Mouse (Mus musculus): ENCODE measurements around the gene Lrtm2. TPM values are rescaled to one million over a fixed set of nuclear protein-coding genes. Genes with fewer than 3 reads are reported as not detected.

Lrtm2 gene
- polyA plus RNA-seq, 1 experiment = 38.5 TPM

GRCm38 (mm10) chr6:119347813-119348212 is 17.2 kb upstream of the Lrtm2 start:
- no peaks in the 10 kb centered on the region for H3K27me3 ChIP-seq (ENCODE audit: control insufficient read depth, insufficient read depth, low read length)
- no peak overlapping the region for H3K4me3 ChIP-seq (replicated peaks; ENCODE audit: insufficient read depth, low read depth, low read length)
- no peak for DNase-seq
- peaks cover 13% of the 10 kb centered on the region for H3K4me1 ChIP-seq (ENCODE audit: control insufficient read depth, insufficient read depth, low read length)
- H3K27ac ChIP-seq (ENCODE audit: insufficient read depth, low read length) = no peak overlapping the region
- TF ChIP-seq CTCF (IDR thresholded peaks at IDR 0.05; ENCODE audit: borderline replicate concordance, insufficient read depth, low read depth, low read length) (no peak), POLR2A (IDR thresholded peaks at IDR 0.05; ENCODE audit: borderline replicate concordance, insufficient read depth, low read length) (no peak)
- WGBS = 81% methylated on average over 5 of the region's 5 CpGs

- H3K4me3 ChIP-seq (replicated peaks; ENCODE audit: insufficient read depth, low read depth, low read length) = no peak overlapping the region
- TF ChIP-seq CTCF (IDR thresholded peaks at IDR 0.05; ENCODE audit: borderline replicate concordance, insufficient read depth, low read depth, low read length) (no peak), POLR2A (IDR thresholded peaks at IDR 0.05; ENCODE audit: borderline replicate concordance, insufficient read depth, low read length) (no peak)
- 13% methylated on average over 10 of the region's 10 CpGs for WGBS
- peak; percentile 47 to 72 for DNase-seq
- H3K4me1 ChIP-seq (ENCODE audit: control insufficient read depth, insufficient read depth, low read length) = peaks cover 14% of the 10 kb centered on the region
- H3K27ac ChIP-seq (ENCODE audit: insufficient read depth, low read length) = no peak overlapping the region
- no peaks in the 10 kb centered on the region for H3K27me3 ChIP-seq (ENCODE audit: control insufficient read depth, insufficient read depth, low read length)
Observed at GRCm38 (mm10) chr6:119346257-119346656, 15.7 kb upstream of the Lrtm2 start.

- TF ChIP-seq POLR2A (IDR thresholded peaks at IDR 0.05; ENCODE audit: borderline replicate concordance, insufficient read depth, low read length) = no peak
- no peak for TF ChIP-seq CTCF (IDR thresholded peaks at IDR 0.05; ENCODE audit: borderline replicate concordance, insufficient read depth, low read depth, low read length)
- Histone ChIP-seq H3K4me1 (ENCODE audit: control insufficient read depth, insufficient read depth, low read length) (peaks cover 11% of the 10 kb centered on the region), H3K27me3 (ENCODE audit: control insufficient read depth, insufficient read depth, low read length) (no peaks in the 10 kb centered on the region), H3K4me3 (replicated peaks; ENCODE audit: insufficient read depth, low read depth, low read length) (no peak overlapping the region), H3K27ac (ENCODE audit: insufficient read depth, low read length) (no peak overlapping the region)
- peak in 1 of 2 experiments; percentile 65 for DNase-seq
Observed at GRCm38 (mm10) chr6:119341409-119341808, 10.8 kb upstream of the Lrtm2 start.

GRCm38 (mm10) chr6:119338121-119338912 is 7.8 kb upstream of the Lrtm2 start:
- no peaks in the 10 kb centered on the region for H3K27me3 ChIP-seq (ENCODE audit: control insufficient read depth, insufficient read depth, low read length)
- 56% methylated on average over 11 of the region's 11 CpGs for WGBS
- TF ChIP-seq POLR2A (IDR thresholded peaks at IDR 0.05; ENCODE audit: borderline replicate concordance, insufficient read depth, low read length) (no peak), CTCF (IDR thresholded peaks at IDR 0.05; ENCODE audit: borderline replicate concordance, insufficient read depth, low read depth, low read length) (no peak)
- no peak overlapping the region for H3K4me3 ChIP-seq (replicated peaks; ENCODE audit: insufficient read depth, low read depth, low read length)
- H3K4me1 ChIP-seq (ENCODE audit: control insufficient read depth, insufficient read depth, low read length) = peaks cover 8% of the 10 kb centered on the region; the same call in 1 of the 2 replicates
- DNase-seq = no peak
- H3K27ac ChIP-seq (ENCODE audit: insufficient read depth, low read length) = no peak overlapping the region

- Histone ChIP-seq H3K4me1 (ENCODE audit: control insufficient read depth, insufficient read depth, low read length) (peaks cover 8% of the 10 kb centered on the region; the same call in 1 of the 2 replicates), H3K27ac (ENCODE audit: insufficient read depth, low read length) (no peak overlapping the region), H3K4me3 (replicated peaks; ENCODE audit: insufficient read depth, low read depth, low read length) (no peak overlapping the region), H3K27me3 (ENCODE audit: control insufficient read depth, insufficient read depth, low read length) (no peaks in the 10 kb centered on the region)
- TF ChIP-seq POLR2A (IDR thresholded peaks at IDR 0.05; ENCODE audit: borderline replicate concordance, insufficient read depth, low read length) (no peak), CTCF (IDR thresholded peaks at IDR 0.05; ENCODE audit: borderline replicate concordance, insufficient read depth, low read depth, low read length) (no peak)
- WGBS = 77% methylated on average over 3 of the region's 3 CpGs
- DNase-seq = no peak
Observed at GRCm38 (mm10) chr6:119337287-119337686, 6.7 kb upstream of the Lrtm2 start.

GRCm38 (mm10) chr6:119336124-119336523 is 5.6 kb upstream of the Lrtm2 start:
- no peaks in the 10 kb centered on the region for H3K27me3 ChIP-seq (ENCODE audit: control insufficient read depth, insufficient read depth, low read length)
- no peak overlapping the region for H3K4me3 ChIP-seq (replicated peaks; ENCODE audit: insufficient read depth, low read depth, low read length)
- 95% methylated on average over 7 of the region's 7 CpGs for WGBS
- TF ChIP-seq POLR2A (IDR thresholded peaks at IDR 0.05; ENCODE audit: borderline replicate concordance, insufficient read depth, low read length) = no peak
- TF ChIP-seq CTCF (IDR thresholded peaks at IDR 0.05; ENCODE audit: borderline replicate concordance, insufficient read depth, low read depth, low read length) = no peak
- DNase-seq = no peak
- no peak overlapping the region for H3K27ac ChIP-seq (ENCODE audit: insufficient read depth, low read length)
- peaks cover 7% of the 10 kb centered on the region; the same call in 1 of the 2 replicates for H3K4me1 ChIP-seq (ENCODE audit: control insufficient read depth, insufficient read depth, low read length)

GRCm38 (mm10) chr6:119333831-119334230 is 3.3 kb upstream of the Lrtm2 start:
- H3K4me1 ChIP-seq (ENCODE audit: control insufficient read depth, insufficient read depth, low read length) = peaks cover 10% of the 10 kb centered on the region
- 88% methylated on average over 3 of the region's 3 CpGs for WGBS
- TF ChIP-seq POLR2A (IDR thresholded peaks at IDR 0.05; ENCODE audit: borderline replicate concordance, insufficient read depth, low read length) (no peak), CTCF (IDR thresholded peaks at IDR 0.05; ENCODE audit: borderline replicate concordance, insufficient read depth, low read depth, low read length) (no peak)
- no peak overlapping the region for H3K27ac ChIP-seq (ENCODE audit: insufficient read depth, low read length)
- no peak overlapping the region for H3K4me3 ChIP-seq (replicated peaks; ENCODE audit: insufficient read depth, low read depth, low read length)
- no peaks in the 10 kb centered on the region for H3K27me3 ChIP-seq (ENCODE audit: control insufficient read depth, insufficient read depth, low read length)
- no peak for DNase-seq

- 81% methylated on average over 3 of the region's 3 CpGs for WGBS
- no peak for DNase-seq
- H3K4me1 ChIP-seq (ENCODE audit: control insufficient read depth, insufficient read depth, low read length) = peaks cover 10% of the 10 kb centered on the region
- H3K27ac ChIP-seq (ENCODE audit: insufficient read depth, low read length) = no peak overlapping the region
- TF ChIP-seq CTCF (IDR thresholded peaks at IDR 0.05; ENCODE audit: borderline replicate concordance, insufficient read depth, low read depth, low read length) (no peak), POLR2A (IDR thresholded peaks at IDR 0.05; ENCODE audit: borderline replicate concordance, insufficient read depth, low read length) (no peak)
- H3K27me3 ChIP-seq (ENCODE audit: control insufficient read depth, insufficient read depth, low read length) = no peaks in the 10 kb centered on the region
- H3K4me3 ChIP-seq (replicated peaks; ENCODE audit: insufficient read depth, low read depth, low read length) = no peak overlapping the region
Observed at GRCm38 (mm10) chr6:119333202-119333601, 2.6 kb upstream of the Lrtm2 start.
